Mouse (Mus musculus) neural tube, embryonic 14.5 days (tissue): Measurements from ENCODE around the gene Srbd1. TPM values are rescaled to one million over a fixed set of nuclear protein-coding genes. Genes with fewer than 3 reads are reported as not detected.

Source experiments
- ATAC-seq: fragments of 200-750 bp; cut with Nextera tagmentation; 2 replicates; pipeline ENCODE4 v1.8.0; 2017; ENCODE audit warnings: low read depth, mild to moderate bottlenecking, moderate TSS enrichment, moderate library complexity
- H3K27ac ChIP-seq: fragments of 300-500 bp; sonication (generic); 2 replicates; pipeline ENCODE4 v1.5.1; 2014; ENCODE audit warnings: low read depth, mild to moderate bottlenecking, control low read depth, low read length, moderate library complexity, mixed read lengths
- H3K27me3 ChIP-seq: fragments of 300-500 bp; sonication (generic); 2 replicates; pipeline ENCODE4 v1.6.1; 2014; ENCODE audit warnings: low read length; ENCODE audit not compliant: control insufficient read depth, insufficient read depth
- H3K36me3 ChIP-seq: fragments of 300-500 bp; sonication (generic); 2 replicates; pipeline ENCODE4 v1.6.1; 2014; ENCODE audit warnings: low read length, mixed read lengths; ENCODE audit not compliant: control insufficient read depth, insufficient read depth
- H3K4me1 ChIP-seq: fragments of 300-500 bp; sonication (generic); 2 replicates; pipeline ENCODE4 v1.6.1; 2014; ENCODE audit warnings: low read length; ENCODE audit not compliant: control insufficient read depth, insufficient read depth
- H3K4me2 ChIP-seq: fragments of 300-500 bp; sonication (generic); 2 replicates; pipeline ENCODE4 v1.6.1; 2014; ENCODE audit warnings: mild to moderate bottlenecking, low read depth, low read length, control low read depth
- H3K4me3 ChIP-seq: fragments of 300-500 bp; sonication (generic); 2 replicates; pipeline ENCODE4 v1.5.1; 2014; ENCODE audit warnings: low read depth, low read length, control low read depth, mixed read lengths
- H3K9ac ChIP-seq: fragments of 300-500 bp; sonication (generic); replicated peaks from 2 replicates; pipeline ENCODE4 v1.6.1; 2014; ENCODE audit warnings: low read depth, mild to moderate bottlenecking, control low read depth, low read length, mixed read lengths
- H3K9me3 ChIP-seq: fragments of 300-500 bp; sonication (generic); 2 replicates; pipeline ENCODE4 v1.6.1; 2016; ENCODE audit warnings: low read length; ENCODE audit not compliant: control insufficient read depth
- WGBS: fragments of 180-500 bp; shearing (Covaris S2); extraction: QIAGEN DNeasy Blood & Tissue Kit; methylation state at CpG from one replicate; pipeline ENCODE4 v1.1.7; 2014; 5-methylcytosine and 5-hydroxymethylcytosine counted together
- polyA plus RNA-seq: library from polyadenylated mRNA; unstranded; fragments of >200 nt; fragmentation: Nextera tagmentation; extraction: Ambion mirVana; gene quantifications from 2 replicates; pipeline ENCODE4 v1.2.1, GENCODE M21; 2014

Srbd1 gene
- polyA plus RNA-seq, 1 experiment from 2014 or later, result 8.9 TPM

- Histone ChIP-seq H3K27me3 (no peaks in the 10 kb centered on the region), H3K4me1 (0 out of 2 replicates have a peak, but pooled peaks cover 2% of the 10 kb centered on the region), H3K4me3 (no peak overlapping the region), H3K36me3 (no peaks in the 10 kb centered on the region), H3K9me3 (no peaks in the 10 kb centered on the region), H3K4me2 (no peak overlapping the region), H3K9ac (no peak overlapping the region), H3K27ac (no peak overlapping the region)
- ATAC-seq, result no peak
- WGBS, result 92% methylated on average over 8 of the region's 8 CpGs
Measured at GRCm38 (mm10) chr17:85974591-85974990, 170.4 kb downstream of the Srbd1 start.

GRCm38 (mm10) chr17:85971120-85971519, 173.9 kb downstream of the Srbd1 start:
- 58% methylated on average over 4 of the region's 4 CpGs for WGBS
- Histone ChIP-seq H3K36me3 (no peaks in the 10 kb centered on the region), H3K9me3 (no peaks in the 10 kb centered on the region), H3K27ac (no peak overlapping the region), H3K4me1 (0 out of 2 replicates have a peak, but pooled peaks cover 2% of the 10 kb centered on the region), H3K4me3 (no peak overlapping the region), H3K27me3 (no peaks in the 10 kb centered on the region), H3K4me2 (no peak overlapping the region), H3K9ac (no peak overlapping the region)
- no peak for ATAC-seq

- no peaks in the 10 kb centered on the region for H3K36me3 ChIP-seq
- WGBS, result 69% methylated on average over 6 of the region's 6 CpGs
- no peak for ATAC-seq
Measured at GRCm38 (mm10) chr17:85961653-85962052, 183.3 kb downstream of the Srbd1 start.

GRCm38 (mm10) chr17:85951771-85952170, 193.2 kb downstream of the Srbd1 start:
- no peak for ATAC-seq
- Histone ChIP-seq H3K9me3 (no peaks in the 10 kb centered on the region), H3K9ac (no peak overlapping the region), H3K27ac (no peak overlapping the region), H3K36me3 (no peaks in the 10 kb centered on the region), H3K4me3 (no peak overlapping the region), H3K4me1 (peaks cover 9% of the 10 kb centered on the region; the same call in 1 of the 2 replicates), H3K4me2 (no peak overlapping the region), H3K27me3 (no peaks in the 10 kb centered on the region)
- 59% methylated on average over 2 of the region's 2 CpGs for WGBS

More at GRCm38 (mm10) chr17:85961653-85962052, 183.3 kb downstream of the Srbd1 start:
- Histone ChIP-seq H3K9me3 (no peaks in the 10 kb centered on the region), H3K27me3 (no peaks in the 10 kb centered on the region), H3K27ac (no peak overlapping the region), H3K4me2 (no peak overlapping the region), H3K4me1 (no peaks in the 10 kb centered on the region), H3K4me3 (no peak overlapping the region), H3K9ac (no peak overlapping the region)

- ATAC-seq, result peak; percentile 87
- H3K36me3 ChIP-seq, result no peaks in the 10 kb centered on the region
- H3K4me3 ChIP-seq, result no peak overlapping the region
- H3K9me3 ChIP-seq, result no peaks in the 10 kb centered on the region
- peaks cover 9% of the 10 kb centered on the region; the same call in 1 of the 2 replicates for H3K4me1 ChIP-seq
- H3K9ac ChIP-seq, result no peak overlapping the region
- H3K27me3 ChIP-seq, result no peaks in the 10 kb centered on the region
- no peak overlapping the region for H3K27ac ChIP-seq
- WGBS, result 6% methylated on average over 14 of the region's 14 CpGs
- peak overlapping the region; percentile 14; the same call in 1 of the 2 replicates for H3K4me2 ChIP-seq
Measured at GRCm38 (mm10) chr17:85949919-85950505, 195.0 kb downstream of the Srbd1 start.

- no peaks in the 10 kb centered on the region for H3K9me3 ChIP-seq
- H3K4me3 ChIP-seq, result no peak overlapping the region
- H3K4me1 ChIP-seq, result peaks cover 9% of the 10 kb centered on the region; the same call in 1 of the 2 replicates
- peak; percentile 66; the same call in 1 of the 2 replicates for ATAC-seq
- 66% methylated on average over 11 of the region's 11 CpGs for WGBS
- no peaks in the 10 kb centered on the region for H3K36me3 ChIP-seq
- no peaks in the 10 kb centered on the region for H3K27me3 ChIP-seq
- no peak overlapping the region for H3K27ac ChIP-seq
- H3K9ac ChIP-seq, result no peak overlapping the region
- H3K4me2 ChIP-seq, result no peak overlapping the region
Measured at GRCm38 (mm10) chr17:85948911-85949909, 195.8 kb downstream of the Srbd1 start.

DNA sequence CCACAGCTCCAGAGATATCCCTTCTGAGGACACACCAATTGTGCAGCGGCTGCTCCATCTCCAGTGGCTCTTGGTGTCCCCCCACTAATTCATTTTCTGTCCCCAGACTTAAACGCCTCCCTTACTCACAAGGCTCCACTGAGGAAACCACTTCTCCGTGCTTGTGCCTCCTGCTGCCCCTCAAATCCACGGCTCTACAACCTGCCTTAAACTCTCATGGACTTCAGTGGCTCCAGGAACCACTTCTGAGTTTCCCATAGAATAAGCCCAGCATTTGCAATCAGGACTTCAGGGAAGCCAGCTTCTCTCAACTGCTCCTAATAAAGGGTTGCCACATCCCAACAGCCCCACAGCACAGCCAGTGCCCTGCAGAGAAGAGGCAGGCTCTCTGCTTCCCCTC, 200.2 kb downstream of the Srbd1 start:
- H3K4me3 ChIP-seq, result no peak overlapping the region
- no peaks in the 10 kb centered on the region for H3K27me3 ChIP-seq
- H3K9me3 ChIP-seq, result no peaks in the 10 kb centered on the region
- H3K36me3 ChIP-seq, result no peaks in the 10 kb centered on the region
- peaks cover 13% of the 10 kb centered on the region; the same call in 1 of the 2 replicates for H3K4me1 ChIP-seq
- H3K9ac ChIP-seq, result no peak overlapping the region
- no peak for ATAC-seq
- no peak overlapping the region for H3K27ac ChIP-seq
- no peak overlapping the region for H3K4me2 ChIP-seq
- 90% methylated on average over 4 of the region's 4 CpGs for WGBS

- H3K27ac ChIP-seq, result no peak overlapping the region
Measured at GRCm38 (mm10) chr17:85943994-85944640, 200.9 kb downstream of the Srbd1 start.

More at GRCm38 (mm10) chr17:85943994-85944640, 200.9 kb downstream of the Srbd1 start:
- H3K9me3 ChIP-seq, result no peaks in the 10 kb centered on the region
- no peak overlapping the region for H3K9ac ChIP-seq
- H3K4me2 ChIP-seq, result peak overlapping the region; percentile 3; the same call in 1 of the 2 replicates
- 0 out of 2 replicates have a peak, but pooled peaks have one; percentile 65 for ATAC-seq
- peaks cover 10% of the 10 kb centered on the region; the same call in 1 of the 2 replicates for H3K4me1 ChIP-seq
- H3K4me3 ChIP-seq, result no peak overlapping the region
- H3K36me3 ChIP-seq, result no peaks in the 10 kb centered on the region
- no peaks in the 10 kb centered on the region for H3K27me3 ChIP-seq
- WGBS, result 46% methylated on average over 12 of the region's 12 CpGs
